Mouse (Mus musculus): Measurements from ENCODE around the gene Ptf1a. TPM values are rescaled to one million over a fixed set of nuclear protein-coding genes. Genes with fewer than 3 reads are reported as not detected.
A peak's percentile ranks its signal among the peaks of the same experiment; 100 is the strongest.

The Ptf1a gene
- total and polyA plus RNA-seq, 2 experiments from 2014 or later = not detected

GRCm38 (mm10) chr2:19429691-19430690 is 15.5 kb upstream of the Ptf1a start:
- no peak for TF ChIP-seq CTCF (IDR thresholded peaks at IDR 0.05; ENCODE audit: low read depth)
- TF ChIP-seq EP300 (IDR thresholded peaks at IDR 0.05; ENCODE audit: low read depth) = no peak
- 6% methylated on average over 31 of the region's 31 CpGs for WGBS
- Histone ChIP-seq H3K36me3 (replicated peaks; ENCODE audit: control insufficient read depth, insufficient read depth, low read length) (no peaks in the 10 kb centered on the region), H3K9ac (replicated peaks; ENCODE audit: low read depth, low read length) (no peak overlapping the region), H3K4me1 (ENCODE audit: control insufficient read depth, insufficient read depth) (peaks cover 5% of the 10 kb centered on the region; the same call in 1 of the 2 replicates), H3K4me2 (ENCODE audit: low read depth, low read length) (no peak overlapping the region), H3K27ac (ENCODE audit: low read depth) (no peak overlapping the region), H3K9me3 (replicated peaks; ENCODE audit: control insufficient read depth, low read length) (no peaks in the 10 kb centered on the region), H3K4me3 (ENCODE audit: low read depth, low read length) (no peak overlapping the region), H3K27me3 (ENCODE audit: control insufficient read depth, insufficient read depth, low read length) (peaks cover 77% of the 10 kb centered on the region)
- no peak for ATAC-seq (ENCODE audit: insufficient read depth, low read depth)
- DNase-seq (ENCODE audit: low spot score) = no peak

- ATAC-seq (ENCODE audit: insufficient read depth, low read depth) = no peak
Measured at GRCm38 (mm10) chr2:19430746-19431145, 14.7 kb upstream of the Ptf1a start.

GRCm38 (mm10) chr2:19431186-19431585 is 14.3 kb upstream of the Ptf1a start:
- ATAC-seq (ENCODE audit: insufficient read depth, low read depth) (no peak; the same call in 1 of the 2 replicates), DNase-seq (ENCODE audit: low spot score) (no peak)
- Histone ChIP-seq H3K36me3 (replicated peaks; ENCODE audit: control insufficient read depth, insufficient read depth, low read length) (no peaks in the 10 kb centered on the region), H3K4me3 (ENCODE audit: low read depth, low read length) (peak overlapping the region; percentile 22), H3K4me1 (ENCODE audit: control insufficient read depth, insufficient read depth) (peaks cover 5% of the 10 kb centered on the region; the same call in 1 of the 2 replicates), H3K4me2 (ENCODE audit: low read depth, low read length) (peak overlapping the region; percentile 41), H3K27me3 (ENCODE audit: control insufficient read depth, insufficient read depth, low read length) (peaks cover 74% of the 10 kb centered on the region), H3K9me3 (replicated peaks; ENCODE audit: control insufficient read depth, low read length) (no peaks in the 10 kb centered on the region), H3K9ac (replicated peaks; ENCODE audit: low read depth, low read length) (no peak overlapping the region), H3K27ac (ENCODE audit: low read depth) (no peak overlapping the region)
- 2% methylated on average over 18 of the region's 18 CpGs for WGBS
- TF ChIP-seq CTCF (IDR thresholded peaks at IDR 0.05; ENCODE audit: low read depth) (peak; percentile 9; the same call in 1 of the 2 replicates), EP300 (IDR thresholded peaks at IDR 0.05; ENCODE audit: low read depth) (no peak)

More at GRCm38 (mm10) chr2:19430746-19431145, 14.7 kb upstream of the Ptf1a start:
- Histone ChIP-seq H3K27me3 (ENCODE audit: control insufficient read depth, insufficient read depth, low read length) (peaks cover 74% of the 10 kb centered on the region), H3K9me3 (replicated peaks; ENCODE audit: control insufficient read depth, low read length) (no peaks in the 10 kb centered on the region), H3K36me3 (replicated peaks; ENCODE audit: control insufficient read depth, insufficient read depth, low read length) (no peaks in the 10 kb centered on the region), H3K27ac (ENCODE audit: low read depth) (no peak overlapping the region), H3K4me1 (ENCODE audit: control insufficient read depth, insufficient read depth) (peaks cover 5% of the 10 kb centered on the region; the same call in 1 of the 2 replicates), H3K4me2 (ENCODE audit: low read depth, low read length) (peak overlapping the region; percentile 41), H3K4me3 (ENCODE audit: low read depth, low read length) (peak overlapping the region; percentile 22), H3K9ac (replicated peaks; ENCODE audit: low read depth, low read length) (no peak overlapping the region)
- DNase-seq (ENCODE audit: low spot score) = no peak
- WGBS = 2% methylated on average over 33 of the region's 33 CpGs
- TF ChIP-seq EP300 (IDR thresholded peaks at IDR 0.05; ENCODE audit: low read depth) (no peak), CTCF (IDR thresholded peaks at IDR 0.05; ENCODE audit: low read depth) (no peak)

- no peak overlapping the region for H3K9ac ChIP-seq (replicated peaks; ENCODE audit: low read depth, low read length)
- WGBS = 4% methylated on average over 38 of the region's 41 CpGs
- ATAC-seq (ENCODE audit: insufficient read depth, low read depth) (no peak), DNase-seq (ENCODE audit: low spot score) (no peak)
- peaks cover 5% of the 10 kb centered on the region; the same call in 1 of the 2 replicates for H3K4me1 ChIP-seq (ENCODE audit: control insufficient read depth, insufficient read depth)
- H3K4me2 ChIP-seq (ENCODE audit: low read depth, low read length) = no peak overlapping the region; the same call in 1 of the 2 replicates
- H3K36me3 ChIP-seq (replicated peaks; ENCODE audit: control insufficient read depth, insufficient read depth, low read length) = no peaks in the 10 kb centered on the region
- TF ChIP-seq CTCF (IDR thresholded peaks at IDR 0.05; ENCODE audit: low read depth) (no peak), EP300 (IDR thresholded peaks at IDR 0.05; ENCODE audit: low read depth) (no peak)
- H3K4me3 ChIP-seq (ENCODE audit: low read depth, low read length) = peak overlapping the region; percentile 11
- no peaks in the 10 kb centered on the region for H3K9me3 ChIP-seq (replicated peaks; ENCODE audit: control insufficient read depth, low read length)
- no peak overlapping the region for H3K27ac ChIP-seq (ENCODE audit: low read depth)
- H3K27me3 ChIP-seq (ENCODE audit: control insufficient read depth, insufficient read depth, low read length) = peaks cover 72% of the 10 kb centered on the region
Measured at GRCm38 (mm10) chr2:19431614-19432323, 13.7 kb upstream of the Ptf1a start.

- DNase-seq (ENCODE audit: low spot score) = no peak
- Histone ChIP-seq H3K4me2 (ENCODE audit: low read depth, low read length) (no peak overlapping the region), H3K4me3 (ENCODE audit: low read depth, low read length) (no peak overlapping the region), H3K27me3 (ENCODE audit: control insufficient read depth, insufficient read depth, low read length) (peaks cover 80% of the 10 kb centered on the region), H3K9ac (replicated peaks; ENCODE audit: low read depth, low read length) (no peak overlapping the region), H3K36me3 (replicated peaks; ENCODE audit: control insufficient read depth, insufficient read depth, low read length) (no peaks in the 10 kb centered on the region), H3K4me1 (ENCODE audit: control insufficient read depth, insufficient read depth) (no peaks in the 10 kb centered on the region), H3K9me3 (replicated peaks; ENCODE audit: control insufficient read depth, low read length) (no peaks in the 10 kb centered on the region), H3K27ac (ENCODE audit: low read depth) (no peak overlapping the region)
- TF ChIP-seq EP300 (IDR thresholded peaks at IDR 0.05; ENCODE audit: low read depth) (no peak), CTCF (IDR thresholded peaks at IDR 0.05; ENCODE audit: low read depth) (no peak)
- ATAC-seq (ENCODE audit: insufficient read depth, low read depth) = no peak
- 6% methylated on average over 9 of the region's 9 CpGs for WGBS
Measured at GRCm38 (mm10) chr2:19444346-19444745, 1.1 kb upstream of the Ptf1a start.
